Mouse (Mus musculus): ENCODE measurements around the gene Ccdc121. TPM values are rescaled to one million over a fixed set of nuclear protein-coding genes. Genes with fewer than 3 reads are reported as not detected.

The Ccdc121 gene
- 0.04 and 0.07 TPM in 2 replicates for polyA plus RNA-seq (2012; rRNA removed)

DNA sequence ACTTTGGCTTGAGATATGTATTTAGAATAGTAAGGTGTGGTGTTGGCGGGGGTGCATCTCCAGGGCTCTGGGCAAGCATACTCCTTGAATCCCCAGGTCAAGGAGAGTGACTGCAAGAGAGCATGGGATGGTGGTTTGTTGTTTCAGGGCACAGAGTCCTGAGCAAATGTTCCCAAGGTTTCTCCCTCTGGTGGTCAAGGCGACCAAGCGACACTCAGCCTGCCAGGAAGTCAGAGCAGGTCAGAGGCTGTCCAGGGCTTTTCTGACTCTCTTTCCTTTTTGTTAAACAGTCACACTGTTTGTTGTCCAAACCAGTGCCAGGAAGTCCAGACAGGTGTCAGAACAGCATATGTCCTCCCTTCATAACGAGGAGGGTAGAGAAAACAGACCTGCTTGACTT is at the start of gene Ccdc121:
Gene Ccdc121 (minus strand): TSS at position 145 of the 400 bp plus-strand sequence.

Other genes starting within 250 kb of the Ccdc121 start
- 0.90 and 1.1 TPM in 2 replicates for gene Cnih3, start 158.8 kb downstream of the Ccdc121 start, polyA plus RNA-seq (2012; rRNA removed)
- 0.07 and 0.47 TPM in 2 replicates for gene Dnah14, start 65.1 kb upstream of the Ccdc121 start, polyA plus RNA-seq (2012; rRNA removed)

All from central nervous system, embryonic 11.5 days (tissue).